Mouse (Mus musculus): ENCODE measurements around the gene Gjb5. TPM values are rescaled to one million over a fixed set of nuclear protein-coding genes. Genes with fewer than 3 reads are reported as not detected.

Gene Gjb5
- total RNA-seq (2014; fragmentation: Nextera tagmentation) (not detected in 2 replicates), total RNA-seq (2017) (not detected in 2 replicates)

DNA sequence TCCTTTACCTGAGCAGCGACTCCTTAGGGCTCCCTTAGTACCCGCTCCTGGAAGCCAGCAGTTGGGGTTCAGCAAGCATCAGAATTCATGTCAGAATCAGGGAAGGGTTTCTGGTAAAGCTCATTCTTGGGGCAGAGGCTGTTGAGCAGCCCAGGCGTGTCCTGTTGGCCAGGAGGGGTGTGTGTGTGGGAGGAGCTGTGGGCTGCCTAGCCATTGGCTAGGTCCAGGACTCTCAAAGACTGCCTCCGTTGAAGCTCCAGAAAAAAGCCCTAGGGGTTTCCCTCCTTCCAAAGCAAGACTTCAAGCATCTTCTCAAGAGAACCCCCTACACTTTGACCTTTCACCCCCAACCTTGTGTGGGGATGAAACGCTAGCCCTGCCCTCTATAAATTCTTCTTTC lies at the start of gene Gjb5:
Gene Gjb5 (minus strand): TSS at position 164 of the 400 bp plus-strand sequence.
- no peak for ATAC-seq (replicated peaks; ENCODE audit: low FRiP score, low TSS enrichment, poor library complexity, severe bottlenecking)

GRCm38 (mm10) chr4:127402614-127403013 lies 44.6 kb upstream of the Gjb5 start:
- ATAC-seq (replicated peaks; ENCODE audit: low FRiP score, low TSS enrichment, poor library complexity, severe bottlenecking), result no peak

DNA sequence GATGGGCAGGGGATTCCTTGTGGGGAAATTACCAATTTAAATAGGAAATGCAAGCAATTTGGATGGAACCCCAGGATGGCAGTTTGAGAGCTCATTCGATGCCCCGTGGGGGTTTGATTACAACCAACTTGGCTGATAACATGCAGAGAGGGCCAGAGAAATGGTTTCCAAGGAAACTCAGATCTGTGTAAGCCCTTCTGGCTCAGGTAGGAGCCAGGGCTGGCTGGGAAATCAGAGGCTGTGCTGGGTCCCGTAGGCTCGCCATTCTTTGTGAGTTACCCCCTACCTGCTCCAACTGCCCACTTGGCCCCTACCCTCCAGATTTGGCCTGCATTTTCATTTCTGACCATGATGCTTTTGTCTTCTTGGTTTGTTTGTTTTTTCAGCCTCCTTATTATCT lies 44.2 kb upstream of the Gjb5 start:
- no peak for ATAC-seq (replicated peaks; ENCODE audit: low FRiP score, low TSS enrichment, poor library complexity, severe bottlenecking)

GRCm38 (mm10) chr4:127400165-127401145 lies 42.5 kb upstream of the Gjb5 start:
- no peak for ATAC-seq (replicated peaks; ENCODE audit: low FRiP score, low TSS enrichment, poor library complexity, severe bottlenecking)

- no peak for ATAC-seq (replicated peaks; ENCODE audit: low FRiP score, low TSS enrichment, poor library complexity, severe bottlenecking)
These were observed 37.6 kb upstream of the Gjb5 start for GRCm38 (mm10) chr4:127395591-127395990.

DNA sequence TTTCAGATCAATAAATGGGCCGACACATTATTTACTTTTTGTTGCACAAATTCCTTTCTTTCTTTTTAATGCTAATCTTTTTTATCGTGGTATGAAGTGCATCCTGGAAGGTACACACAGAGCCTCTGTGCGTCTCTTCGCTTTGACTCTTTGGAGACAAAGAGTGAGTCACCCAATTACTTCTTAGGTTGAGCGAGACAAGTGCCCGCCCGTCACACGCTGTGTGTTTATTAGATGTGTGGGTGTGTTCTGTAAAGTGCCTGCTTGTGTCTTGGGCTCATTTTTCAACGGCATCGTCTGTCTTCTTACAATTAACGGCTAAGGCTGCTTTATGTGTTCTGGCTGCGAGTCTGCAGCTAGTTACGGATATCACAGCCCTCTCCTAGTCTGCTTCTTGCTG lies 31.7 kb upstream of the Gjb5 start:
- no peak for ATAC-seq (replicated peaks; ENCODE audit: low FRiP score, low TSS enrichment, poor library complexity, severe bottlenecking)

- 0 out of 2 replicates have a peak, but pooled peaks have one; percentile 44 for ATAC-seq (replicated peaks; ENCODE audit: low FRiP score, low TSS enrichment, poor library complexity, severe bottlenecking)
These were observed 19.4 kb upstream of the Gjb5 start for GRCm38 (mm10) chr4:127377344-127377743.

GRCm38 (mm10) chr4:127375541-127376177 lies 17.7 kb upstream of the Gjb5 start:
- no peak for ATAC-seq (replicated peaks; ENCODE audit: low FRiP score, low TSS enrichment, poor library complexity, severe bottlenecking)

- ATAC-seq (replicated peaks; ENCODE audit: low FRiP score, low TSS enrichment, poor library complexity, severe bottlenecking), result no peak
These were observed 16.7 kb upstream of the Gjb5 start for GRCm38 (mm10) chr4:127374645-127375044.

DNA sequence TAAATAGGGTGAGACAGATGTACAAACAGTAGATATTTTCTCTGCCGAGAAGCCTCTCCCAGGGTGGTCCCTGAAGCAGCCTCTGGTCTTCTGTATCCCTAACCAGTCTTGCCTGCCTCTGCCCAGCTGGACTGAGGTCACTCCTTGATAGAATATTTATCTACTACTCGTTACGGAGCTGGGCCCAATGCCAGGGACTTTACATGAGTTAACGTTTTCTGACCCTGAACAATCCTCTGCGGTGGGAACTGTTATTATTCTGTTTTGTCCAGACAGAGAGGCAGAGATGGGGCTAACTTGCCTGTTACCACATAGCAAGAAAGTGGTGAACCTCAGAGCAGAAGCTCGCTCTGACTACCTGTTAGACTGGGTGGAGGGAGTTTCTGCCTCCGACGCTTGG lies 15.5 kb upstream of the Gjb5 start:
- no peak for ATAC-seq (replicated peaks; ENCODE audit: low FRiP score, low TSS enrichment, poor library complexity, severe bottlenecking)

- no peak for ATAC-seq (replicated peaks; ENCODE audit: low FRiP score, low TSS enrichment, poor library complexity, severe bottlenecking)
These were observed 13.6 kb upstream of the Gjb5 start for GRCm38 (mm10) chr4:127371546-127371945.

- no peak; the same call in 1 of the 2 replicates for ATAC-seq (replicated peaks; ENCODE audit: low FRiP score, low TSS enrichment, poor library complexity, severe bottlenecking)
These were observed 12.5 kb upstream of the Gjb5 start for GRCm38 (mm10) chr4:127370447-127370846.

DNA sequence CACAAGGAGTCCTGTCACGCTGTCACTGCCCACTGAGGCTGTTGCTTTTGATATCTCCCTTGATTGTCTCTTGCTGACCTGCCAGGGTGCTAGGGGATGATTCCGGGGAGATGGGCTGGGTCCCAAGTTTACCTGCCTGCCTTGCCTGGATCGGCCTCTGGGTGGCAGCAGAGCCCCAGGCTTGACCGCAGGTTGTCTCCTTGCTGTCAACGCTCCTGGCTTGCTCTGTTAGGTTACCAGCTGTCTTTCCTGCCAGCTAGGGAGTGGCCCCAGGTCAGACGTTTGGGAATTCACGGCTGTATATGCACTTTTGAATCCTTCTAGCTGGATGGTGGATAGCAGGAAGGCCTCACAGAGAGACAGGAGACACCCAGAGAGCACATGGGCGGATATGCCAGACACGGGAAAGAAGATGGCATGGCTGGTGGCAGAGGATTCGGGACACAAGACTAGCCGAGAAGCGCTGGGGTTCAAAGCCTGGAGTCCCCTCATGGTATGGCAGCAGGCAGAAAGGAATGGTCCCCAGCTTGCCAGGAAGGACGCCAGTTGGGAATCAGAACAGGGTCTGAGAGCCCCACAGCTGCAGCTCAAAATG lies 10.5 kb upstream of the Gjb5 start:
- peak; percentile 86 for ATAC-seq (replicated peaks; ENCODE audit: low FRiP score, low TSS enrichment, poor library complexity, severe bottlenecking)

GRCm38 (mm10) chr4:127365834-127366233 lies 7.9 kb upstream of the Gjb5 start:
- ATAC-seq (replicated peaks; ENCODE audit: low FRiP score, low TSS enrichment, poor library complexity, severe bottlenecking), result no peak

GRCm38 (mm10) chr4:127365433-127365832 lies 7.5 kb upstream of the Gjb5 start:
- ATAC-seq (replicated peaks; ENCODE audit: low FRiP score, low TSS enrichment, poor library complexity, severe bottlenecking), result no peak

GRCm38 (mm10) chr4:127364431-127364830 lies 6.5 kb upstream of the Gjb5 start:
- ATAC-seq (replicated peaks; ENCODE audit: low FRiP score, low TSS enrichment, poor library complexity, severe bottlenecking), result no peak

DNA sequence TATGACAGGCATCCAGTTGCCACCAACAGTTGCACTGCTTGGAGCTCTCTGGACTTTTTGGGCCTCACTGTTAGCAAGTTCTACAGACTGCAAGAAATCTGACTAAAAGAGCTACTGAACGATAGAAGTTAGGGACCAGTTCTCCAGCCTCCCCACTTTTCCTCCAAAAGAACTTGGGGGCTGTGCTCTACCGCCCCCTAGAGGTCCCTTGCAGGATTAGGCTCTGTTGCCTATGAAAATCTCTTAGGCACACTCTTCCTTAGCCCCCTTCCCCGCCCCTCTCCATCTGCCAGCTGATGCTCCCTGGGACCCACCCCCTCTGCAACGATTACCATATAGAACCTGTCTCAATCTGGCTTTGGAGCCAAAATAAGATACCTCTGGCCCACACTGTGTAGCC lies 5.3 kb upstream of the Gjb5 start:
- ATAC-seq (replicated peaks; ENCODE audit: low FRiP score, low TSS enrichment, poor library complexity, severe bottlenecking), result no peak

- no peak for ATAC-seq (replicated peaks; ENCODE audit: low FRiP score, low TSS enrichment, poor library complexity, severe bottlenecking)
These were observed 4.5 kb upstream of the Gjb5 start for GRCm38 (mm10) chr4:127362520-127362919.

GRCm38 (mm10) chr4:127354506-127355485 lies 3.2 kb downstream of the Gjb5 start:
- no peak for ATAC-seq (replicated peaks; ENCODE audit: low FRiP score, low TSS enrichment, poor library complexity, severe bottlenecking)
